Mouse (Mus musculus) B cell, adult 2 months (primary cell): Measurements from ENCODE around the gene Opcml.

ENCODE experiments used
- DNase-seq, 2 experiments: peaks; one replicate each; pipeline ENCODE4 v3.0.0; 2022

The Opcml gene

DNA sequence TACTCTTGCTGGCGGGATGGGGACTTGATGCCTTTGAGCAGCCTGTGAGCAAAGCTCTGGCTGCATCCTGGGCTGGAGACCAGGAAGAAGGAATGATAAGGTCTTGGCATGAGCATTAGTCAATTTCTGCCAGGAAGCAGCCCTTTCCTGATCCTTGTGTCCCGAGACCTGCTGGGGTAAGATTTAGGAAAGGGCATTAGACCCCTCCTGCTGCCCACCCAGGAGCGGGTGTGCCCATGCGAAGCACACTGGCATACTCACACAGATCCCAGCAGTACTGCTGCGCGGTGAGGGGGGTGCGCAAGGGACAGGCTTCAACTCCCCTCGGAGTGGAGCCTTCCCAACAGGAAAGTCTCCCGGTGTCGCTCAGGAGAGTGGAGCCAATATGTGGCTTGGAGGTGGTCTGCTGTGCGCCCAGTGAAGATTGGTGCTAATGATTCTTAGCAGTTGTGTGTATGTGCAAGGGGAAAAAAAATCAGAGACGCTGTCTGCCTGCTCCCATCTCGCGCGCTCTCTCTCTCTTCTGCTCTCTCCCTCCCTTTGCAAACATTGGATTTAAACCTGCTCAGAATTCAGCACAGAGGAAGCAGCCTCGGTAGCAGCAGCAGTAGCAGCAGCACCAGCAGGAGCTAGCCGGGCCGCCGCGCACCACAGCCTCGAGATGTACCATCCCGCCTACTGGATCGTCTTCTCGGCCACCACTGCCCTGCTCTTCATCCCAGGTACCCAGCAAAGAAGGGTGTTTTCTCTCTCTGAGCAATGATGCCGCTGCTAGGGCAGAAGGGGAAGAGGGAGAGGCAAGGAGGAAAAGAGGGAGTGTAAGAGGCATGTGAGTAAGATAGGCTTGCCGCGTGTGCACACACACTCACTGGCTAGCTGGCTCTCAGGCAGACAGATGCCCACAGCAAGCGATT is at the start of gene Opcml:
Gene Opcml (plus strand): TSS at position 51 of the 914 bp plus-strand sequence.
- DNase-seq = no peak

DNA sequence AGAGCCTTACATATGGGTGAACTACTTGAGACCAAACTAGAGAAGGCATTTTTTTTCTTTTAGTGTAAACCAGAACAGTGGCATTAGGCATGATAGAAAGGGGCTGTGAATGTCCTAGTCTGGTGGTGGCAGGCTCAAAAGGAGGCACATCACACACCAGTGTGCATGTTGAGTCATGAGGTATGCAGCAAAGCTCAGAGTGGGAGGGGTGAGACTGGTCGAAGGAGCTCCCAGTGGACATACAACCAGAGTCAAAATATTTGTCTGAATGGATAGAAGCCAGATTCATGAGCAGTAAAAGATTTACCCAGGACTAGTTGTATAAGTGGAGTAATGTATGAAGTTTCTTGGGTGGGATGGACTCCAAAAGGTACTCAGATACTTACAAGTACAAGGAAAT is 31.9 kb upstream of the Opcml start:
- DNase-seq = no peak

DNA sequence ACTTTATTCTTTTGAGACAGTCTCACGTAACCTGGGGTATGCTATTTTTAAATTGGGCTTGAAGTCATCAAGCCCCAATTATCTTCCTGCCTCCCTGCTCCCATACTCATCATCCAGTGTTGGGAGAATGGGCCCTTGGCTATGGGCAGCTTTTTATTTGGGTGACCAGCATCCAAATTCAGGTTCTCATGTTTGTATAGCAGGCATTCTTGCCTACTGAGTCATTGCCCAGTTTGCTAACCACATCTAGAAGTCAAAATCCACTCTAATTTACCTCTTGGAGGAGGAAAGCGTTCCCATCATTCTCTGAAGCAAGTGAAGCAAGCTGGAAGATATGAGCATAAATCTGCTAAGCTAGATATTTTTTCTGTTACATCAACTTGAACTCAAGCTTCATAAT is 29.4 kb upstream of the Opcml start:
- no peak for DNase-seq

DNA sequence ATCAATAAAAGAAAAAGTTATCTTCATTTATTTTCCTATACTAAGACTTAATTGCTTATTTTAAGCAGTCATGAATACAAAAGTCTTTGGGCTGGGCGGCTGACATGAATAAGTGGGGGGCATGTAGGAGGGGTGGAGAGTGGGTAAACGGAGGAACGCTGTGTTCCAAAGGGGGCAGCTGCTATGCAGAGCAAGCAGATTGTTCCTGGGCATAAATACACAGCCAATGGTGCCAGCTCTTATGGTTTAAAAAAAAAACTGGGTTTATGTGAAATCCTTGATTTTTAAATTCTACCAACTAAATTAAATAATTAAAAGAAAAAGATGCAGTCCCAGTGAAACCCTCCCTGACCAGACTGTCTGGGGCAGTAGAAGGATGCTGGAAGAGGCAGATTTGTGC is 24.1 kb upstream of the Opcml start:
- no peak for DNase-seq

DNA sequence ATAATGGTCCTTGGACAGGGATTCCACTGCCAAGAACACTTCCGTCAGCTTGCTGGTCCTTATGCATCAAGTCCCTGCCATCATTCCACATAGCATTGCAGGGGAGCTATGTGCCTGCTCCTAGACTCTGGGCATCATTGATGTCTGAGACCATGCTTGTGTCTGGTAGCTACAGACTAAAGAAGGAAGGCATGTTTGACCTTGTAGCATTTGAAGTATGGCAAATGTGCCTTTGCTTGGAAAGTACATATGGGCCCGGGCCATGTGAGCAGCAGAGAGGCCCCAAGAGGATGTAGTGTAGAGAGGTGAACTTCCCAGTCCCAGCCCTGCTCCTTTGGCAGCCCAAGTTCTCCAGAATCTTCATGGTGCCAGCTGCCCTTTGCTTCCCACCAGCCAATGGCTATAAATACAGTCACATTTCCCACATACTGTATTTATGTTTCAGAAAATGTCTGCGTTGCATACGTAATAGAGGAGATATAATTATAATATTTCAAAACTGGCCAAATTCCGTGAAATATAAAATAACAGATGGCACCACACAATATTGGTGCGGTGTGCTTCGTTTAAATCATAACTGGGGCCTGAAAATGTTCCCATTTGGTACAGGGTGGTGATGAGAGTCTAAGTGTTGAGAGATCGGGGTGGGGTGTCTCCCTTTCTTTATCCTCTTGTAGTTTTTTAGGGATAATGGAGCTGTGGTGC is 23.2 kb upstream of the Opcml start:
- no peak for DNase-seq

DNA sequence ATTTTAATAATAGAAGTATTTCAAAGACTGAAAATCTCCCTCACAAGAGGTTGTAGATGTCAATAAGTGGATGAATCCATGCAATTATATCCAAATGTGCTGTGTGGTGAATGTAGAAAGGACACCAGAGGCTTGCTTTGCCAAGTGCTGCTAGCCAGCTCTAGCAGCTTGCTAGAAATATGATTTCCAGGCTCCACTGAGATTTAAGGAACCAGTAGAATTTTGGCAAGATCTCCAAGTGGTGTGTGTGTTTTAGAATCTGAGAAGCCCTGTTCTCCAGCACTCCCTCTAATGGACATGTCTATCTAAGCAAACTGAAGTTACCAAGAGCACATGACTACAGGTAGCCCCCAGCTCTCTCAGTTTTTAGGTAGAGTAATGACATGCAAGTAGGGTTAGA is 21.8 kb upstream of the Opcml start:
- no peak for DNase-seq

DNA sequence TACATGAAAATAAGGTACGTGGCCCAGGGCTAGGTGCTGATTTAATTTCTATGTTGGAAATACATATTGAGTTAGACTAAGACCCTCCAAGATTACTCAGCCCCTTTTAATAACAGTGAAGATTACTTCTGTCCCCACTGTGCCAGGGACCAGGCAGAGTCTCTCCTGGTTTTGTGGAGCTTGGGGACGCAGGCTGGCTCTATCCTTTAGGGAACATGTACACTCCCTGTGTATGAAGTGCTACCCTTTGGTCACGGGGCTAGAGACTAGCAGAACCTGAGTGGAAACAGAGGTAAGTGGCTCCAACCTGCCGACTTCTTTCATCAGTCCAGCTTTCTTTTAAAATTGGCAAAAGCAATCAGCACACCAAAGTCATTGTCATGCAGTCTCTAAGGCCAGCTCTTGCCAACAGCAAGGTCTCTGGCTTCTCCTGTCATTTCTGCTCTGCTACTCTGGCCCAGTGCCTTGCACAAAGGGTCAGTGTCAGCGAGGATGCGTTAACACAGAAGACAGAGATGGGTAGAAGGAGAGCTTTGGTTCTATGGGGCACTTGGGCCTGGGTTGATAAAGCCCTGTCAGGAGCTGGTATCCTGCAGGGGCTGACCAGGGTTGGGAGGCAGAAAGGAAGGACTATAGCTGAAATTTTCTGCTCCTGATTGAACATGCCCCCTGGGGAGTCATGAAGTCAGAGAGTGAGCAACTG is 9.1 kb upstream of the Opcml start:
- DNase-seq = no peak

DNA sequence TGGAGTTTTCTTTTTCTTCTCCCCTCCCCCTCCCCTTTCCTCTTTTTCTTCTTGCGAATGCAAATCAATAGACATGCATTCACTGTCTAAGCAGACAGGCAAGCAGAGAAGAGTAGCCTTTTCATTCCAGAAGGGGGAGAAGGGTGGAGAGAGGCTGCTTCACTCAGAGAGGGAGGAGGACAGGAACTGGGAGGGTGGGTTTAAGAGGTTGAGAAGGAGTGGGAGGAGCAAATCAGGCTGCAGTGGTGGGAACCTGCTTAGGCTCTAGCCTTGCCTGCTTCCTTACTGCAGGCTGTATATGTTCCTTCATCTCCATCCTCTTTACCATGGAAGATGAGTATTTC is 8.6 kb upstream of the Opcml start:
- no peak for DNase-seq

DNA sequence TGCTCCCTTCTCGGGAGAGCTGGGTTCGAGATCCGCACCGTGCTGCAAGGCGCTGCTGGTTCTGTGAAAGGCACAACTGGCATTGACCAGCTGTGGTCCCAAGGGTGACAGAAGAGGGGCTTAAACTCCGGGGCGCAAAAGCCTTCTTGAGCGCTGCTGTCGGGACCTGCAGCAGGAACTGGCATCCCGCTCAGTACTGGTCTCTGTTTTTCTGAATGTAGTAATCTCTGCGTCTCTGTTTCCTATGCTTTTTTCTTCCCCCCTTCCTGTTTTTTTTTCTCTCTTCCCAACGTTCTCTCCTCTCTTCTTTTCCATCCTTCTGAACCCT is 1.0 kb downstream of the Opcml start:
- DNase-seq = no peak

DNA sequence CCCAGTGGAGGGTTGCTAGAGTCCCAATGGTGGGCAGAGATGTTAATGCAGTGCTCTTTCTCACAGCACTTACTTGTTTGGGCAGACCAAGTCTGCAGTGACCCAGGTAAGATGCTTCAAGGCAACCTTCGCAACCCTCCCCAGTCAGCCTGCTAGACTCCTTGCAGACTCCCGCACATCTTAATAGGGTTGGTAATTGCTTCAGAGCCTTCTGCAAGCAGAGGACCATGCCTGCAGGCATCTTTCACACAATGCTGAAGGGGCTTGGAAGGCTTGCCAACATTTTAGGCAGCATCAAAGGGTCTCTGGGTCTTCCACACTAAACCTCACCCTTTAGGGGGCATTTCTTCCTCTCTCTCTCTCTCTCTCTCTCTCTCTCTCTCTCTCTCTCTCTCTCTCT is 1.7 kb downstream of the Opcml start:
- DNase-seq = no peak

DNA sequence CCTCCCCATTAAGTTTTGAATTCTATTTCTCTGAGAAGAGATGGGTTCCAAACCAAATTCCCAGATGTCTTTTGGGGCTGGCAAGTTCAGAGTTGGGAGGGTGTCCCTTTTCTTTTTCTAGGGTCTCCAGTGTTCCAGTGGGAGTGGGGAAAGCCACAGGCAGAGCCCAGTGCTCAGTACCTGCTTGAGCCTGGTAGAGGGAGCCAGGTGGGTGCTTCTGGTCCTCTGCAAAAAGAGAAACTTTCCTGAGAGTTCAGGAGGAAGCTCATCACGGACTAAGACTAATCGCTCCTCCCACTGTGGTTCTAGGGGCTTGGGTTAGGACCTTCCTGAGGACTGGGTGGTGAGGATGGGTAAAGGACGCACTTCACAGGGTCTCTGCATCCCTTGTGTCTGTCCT is 2.4 kb downstream of the Opcml start:
- no peak for DNase-seq

DNA sequence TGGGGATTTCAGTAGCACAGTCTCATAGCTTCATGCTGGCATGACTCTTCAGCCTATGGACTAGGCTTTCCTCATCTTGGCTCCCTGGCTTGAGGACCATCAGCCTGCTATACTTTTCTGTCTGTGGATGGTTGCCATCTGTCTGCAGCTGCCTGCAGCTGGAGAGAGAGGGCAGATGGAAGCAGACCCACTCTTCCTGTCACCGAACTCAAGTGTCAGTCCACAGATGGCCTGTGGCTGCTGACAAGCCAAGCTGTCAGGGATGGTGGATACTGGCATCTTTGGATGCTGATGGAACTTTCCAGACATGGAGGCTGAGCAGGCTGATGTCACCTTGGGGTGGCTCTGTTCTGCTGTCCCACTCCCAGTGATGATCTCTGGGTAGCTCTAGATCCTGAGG is 6.0 kb downstream of the Opcml start:
- no peak for DNase-seq

DNA sequence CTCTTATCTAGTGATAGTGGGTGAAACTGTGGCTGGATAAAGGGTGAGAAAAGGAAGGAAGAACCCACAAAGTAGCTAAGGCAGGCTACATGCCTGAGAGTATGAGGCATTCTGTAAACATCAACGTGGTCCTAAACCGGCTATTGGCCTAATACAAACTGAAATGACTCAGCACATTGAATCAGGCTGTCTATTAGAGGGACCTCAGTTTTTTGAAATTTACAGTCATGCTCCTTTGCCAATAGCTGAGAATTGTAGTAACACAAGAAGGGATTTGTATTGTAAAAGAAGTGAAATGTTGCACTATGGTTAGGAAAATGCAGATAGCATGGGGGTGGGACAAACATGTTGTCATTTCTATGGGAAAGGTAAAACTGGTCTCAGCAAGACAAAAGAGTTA is 10.4 kb downstream of the Opcml start:
- no peak for DNase-seq

DNA sequence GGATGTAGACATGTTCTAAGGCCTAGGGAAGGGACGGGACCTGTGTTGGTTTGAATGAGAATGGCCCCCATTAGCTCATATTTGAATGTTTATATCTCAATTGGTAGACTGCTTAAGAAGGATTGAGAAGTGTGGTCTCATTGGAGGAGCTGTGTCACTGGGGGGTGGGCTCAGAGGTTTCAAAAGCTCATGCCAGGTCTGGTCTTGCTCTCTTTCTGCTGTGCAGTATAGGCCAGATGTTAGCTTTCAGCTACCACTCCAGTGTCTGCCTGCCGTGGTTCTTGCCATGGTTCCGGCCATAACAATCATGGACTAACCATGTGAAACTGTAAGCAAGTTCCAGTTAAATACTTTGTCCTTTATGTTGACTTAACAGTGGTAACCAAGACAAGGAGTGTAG is 11.2 kb downstream of the Opcml start:
- no peak for DNase-seq

DNA sequence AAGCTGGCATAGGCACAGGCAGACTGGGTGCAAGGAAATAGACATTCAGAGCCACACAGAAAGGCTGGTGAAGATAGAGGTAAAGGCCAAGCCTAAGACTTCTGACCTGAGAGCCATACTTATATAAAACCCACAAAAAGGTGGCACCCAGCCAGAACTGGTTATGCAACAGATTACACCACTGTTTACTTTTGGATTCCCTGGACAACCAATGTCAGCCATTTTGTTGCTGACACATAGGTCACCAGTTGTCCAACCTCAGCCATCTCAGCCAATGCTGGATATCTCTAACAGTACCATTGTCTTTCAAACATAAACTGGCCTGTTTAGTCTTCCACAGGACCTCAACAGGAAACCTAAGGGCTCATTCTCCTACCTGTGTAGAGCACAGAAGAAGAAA is 11.8 kb downstream of the Opcml start:
- no peak for DNase-seq

DNA sequence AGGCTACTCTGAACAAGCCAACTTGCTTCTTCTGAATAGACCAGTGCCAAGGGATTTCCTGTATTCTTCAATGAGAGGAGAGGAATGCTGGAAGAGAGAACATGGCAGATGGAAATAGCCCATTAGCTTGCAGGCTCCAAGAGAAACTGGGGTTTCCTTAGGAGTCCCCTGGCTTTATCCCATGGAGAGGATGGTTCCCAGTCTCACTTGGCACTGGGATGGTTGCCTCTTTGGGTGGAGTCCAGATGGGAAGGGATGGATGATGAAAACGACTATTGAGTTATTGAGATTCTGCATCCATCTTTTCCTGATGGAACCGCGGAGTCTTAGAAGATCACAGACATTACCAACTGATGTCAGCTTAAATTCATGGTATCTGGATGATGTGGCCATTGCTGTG is 13.9 kb downstream of the Opcml start:
- DNase-seq = no peak

DNA sequence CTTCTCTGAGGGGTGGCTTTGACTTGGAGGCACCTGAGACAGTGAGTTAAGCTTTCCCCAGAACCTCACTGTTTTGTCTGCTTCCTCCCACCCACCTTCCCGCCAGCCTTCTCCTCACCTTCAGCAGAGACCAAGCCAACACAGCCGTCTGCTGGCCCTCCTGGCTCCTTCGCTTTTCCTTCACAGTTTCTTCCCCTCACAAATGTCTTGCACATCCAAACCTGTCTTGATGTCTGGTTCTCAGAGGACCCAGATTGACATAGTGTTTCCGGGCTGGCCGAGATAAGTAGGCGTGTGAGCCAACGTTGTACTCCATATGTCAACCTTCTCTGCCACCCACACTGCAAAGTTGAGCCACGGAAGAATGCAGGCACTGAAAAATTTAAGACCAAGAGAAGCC is 19.2 kb downstream of the Opcml start:
- no peak for DNase-seq

DNA sequence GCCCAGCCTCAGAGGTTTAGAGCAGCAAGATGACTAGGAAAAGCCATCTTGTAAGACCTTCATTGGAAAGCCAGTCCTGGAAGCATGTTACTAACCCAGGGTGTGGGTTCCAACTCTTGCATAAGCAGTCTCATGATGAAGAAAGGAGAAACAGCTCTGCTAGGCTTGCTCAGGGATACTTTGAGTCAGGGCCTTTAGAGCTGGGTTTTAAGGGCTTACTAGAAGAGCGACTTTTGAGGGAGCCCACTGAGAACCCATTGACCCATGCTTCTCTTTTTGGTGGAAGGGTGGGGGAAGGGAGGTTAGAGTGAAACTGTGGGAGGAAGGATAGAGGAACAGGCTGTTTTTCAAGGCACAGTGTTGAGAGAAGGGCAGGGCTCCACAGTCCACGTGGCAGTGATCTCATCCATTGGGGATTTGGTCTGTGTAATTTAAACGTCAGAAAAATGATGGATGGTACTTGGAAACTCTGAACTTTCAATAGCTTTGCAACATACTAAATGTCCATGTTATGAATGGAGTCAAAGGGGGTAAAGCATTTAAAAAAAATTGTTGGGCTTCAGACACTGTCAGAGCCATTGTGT is 22.7 kb downstream of the Opcml start:
- no peak for DNase-seq

DNA sequence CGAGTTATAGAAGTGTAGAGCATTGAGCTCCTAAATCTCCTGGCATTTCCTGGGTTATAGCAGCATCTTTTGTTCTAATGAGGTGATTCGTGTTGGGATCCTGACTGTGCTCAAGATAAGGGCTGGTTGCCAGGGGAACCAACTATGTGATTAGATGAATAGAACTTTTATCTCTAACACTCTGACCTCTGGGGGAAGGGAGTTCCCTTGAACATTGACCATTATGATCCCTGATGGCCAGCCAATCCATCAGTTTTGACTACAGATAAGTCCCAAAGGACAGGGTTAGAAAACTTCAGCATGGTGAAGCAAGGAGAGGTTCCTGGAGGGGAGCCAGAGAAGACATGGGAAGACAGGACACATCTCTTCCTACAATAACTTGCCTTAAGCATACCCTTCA is 23.6 kb downstream of the Opcml start:
- DNase-seq = no peak

DNA sequence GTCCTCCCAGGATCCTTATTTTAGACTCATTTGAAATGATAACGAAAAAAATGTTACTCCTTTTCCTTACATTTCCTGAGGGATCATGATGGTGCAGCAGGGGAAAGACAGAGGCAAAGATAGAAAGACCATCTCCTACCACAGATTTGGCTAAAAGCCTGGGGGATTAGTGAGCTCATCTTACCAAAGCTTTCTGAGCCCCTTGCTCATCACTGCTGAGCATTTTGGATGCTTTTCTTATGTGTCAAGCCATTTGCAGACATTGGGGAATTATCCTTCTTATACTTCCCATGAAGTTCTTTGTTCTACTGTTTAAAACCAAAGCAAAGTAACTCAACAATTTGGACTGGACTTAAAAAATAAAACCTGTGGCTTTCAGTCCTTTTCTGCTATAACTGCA is 30.6 kb downstream of the Opcml start:
- DNase-seq = no peak

DNA sequence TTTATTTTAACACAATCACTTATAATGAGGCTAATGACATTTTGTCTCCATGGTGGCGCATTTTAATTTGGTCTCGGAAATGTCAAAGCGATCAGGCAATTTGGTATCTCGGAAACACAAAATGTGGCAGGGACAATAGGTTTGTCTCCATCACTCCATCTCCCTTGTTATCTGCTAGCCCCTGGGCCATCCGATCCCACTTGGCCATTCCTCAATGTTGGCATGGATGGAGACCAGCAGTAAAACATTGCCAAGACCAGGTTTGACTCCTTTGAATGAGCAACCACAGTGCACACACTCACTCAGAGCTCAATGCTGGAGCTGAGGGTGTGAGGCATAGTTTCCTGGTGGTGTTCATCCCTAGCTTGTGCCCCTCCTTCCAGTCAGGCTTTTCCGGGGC is 32.1 kb downstream of the Opcml start:
- no peak for DNase-seq

DNA sequence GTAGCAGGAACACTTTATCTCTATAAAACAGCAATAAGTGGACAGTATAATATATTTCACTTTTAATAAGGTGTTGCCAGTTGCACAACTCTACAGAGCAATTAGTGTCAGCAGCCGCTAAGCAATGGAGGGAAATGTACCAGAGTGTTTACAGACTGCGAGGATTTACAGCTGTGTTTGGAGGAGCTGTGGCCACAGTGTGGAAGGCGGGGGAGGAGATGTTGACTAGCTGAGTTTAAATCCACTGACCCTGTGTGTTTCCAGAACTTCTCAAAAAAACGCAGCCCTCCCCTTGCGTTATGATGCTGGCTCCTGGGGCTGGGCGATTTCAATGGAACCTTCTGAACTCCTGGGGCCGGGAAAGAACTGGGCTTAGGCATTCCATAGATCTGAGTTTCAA is 33.8 kb downstream of the Opcml start:
- no peak for DNase-seq

DNA sequence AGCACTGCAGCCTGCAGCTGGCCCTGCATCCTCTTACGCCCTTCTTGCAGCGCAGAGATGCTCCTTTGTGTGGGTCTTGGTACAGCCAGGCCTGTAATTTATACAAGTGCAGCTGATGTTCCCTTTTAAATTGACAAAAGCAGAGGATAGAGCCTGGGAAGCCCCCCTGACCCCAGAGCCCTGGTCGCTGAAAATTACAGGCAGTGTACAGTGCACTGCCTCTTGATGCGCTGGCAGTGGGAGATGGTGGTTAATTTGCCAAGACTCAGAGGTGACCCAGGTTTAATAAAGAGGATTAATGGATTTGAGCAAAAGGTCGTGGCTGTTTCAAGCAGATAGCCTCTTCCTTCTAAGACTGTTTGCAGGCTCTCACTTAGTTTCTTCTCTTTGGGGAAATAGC is 39.9 kb downstream of the Opcml start:
- no peak for DNase-seq

DNA sequence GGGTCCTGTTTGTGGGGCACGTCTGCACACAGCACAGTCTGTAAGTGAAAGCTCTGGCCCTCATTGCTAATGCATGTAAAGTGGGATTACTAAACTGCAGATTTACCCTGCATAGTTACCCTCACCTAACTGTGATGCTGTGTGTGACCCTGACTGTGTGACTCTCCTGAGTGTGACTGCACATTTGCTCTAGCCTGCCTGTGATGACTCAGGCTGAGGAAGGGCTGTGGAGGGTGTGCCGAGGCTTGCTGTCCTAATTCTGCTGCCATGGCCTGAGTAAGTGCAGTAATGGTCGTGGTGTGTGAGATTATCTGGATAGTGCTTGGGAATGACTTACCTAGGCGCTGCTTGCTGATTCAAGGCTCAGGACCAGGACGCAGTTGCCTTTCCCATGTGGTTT is 52.2 kb downstream of the Opcml start:
- no peak for DNase-seq
